Mouse (Mus musculus): ENCODE results near the gene Slc3a1.

Gene Slc3a1

GRCm38 (mm10) chr17:85037855-85038254 is 9.7 kb downstream of the Slc3a1 start:
- DNase-seq (ENCODE audit: low spot score) = no peak

GRCm38 (mm10) chr17:85038311-85038710 is 10.1 kb downstream of the Slc3a1 start:
- DNase-seq (ENCODE audit: low spot score) = no peak

- no peak for DNase-seq (ENCODE audit: low spot score)
These were observed 10.6 kb downstream of the Slc3a1 start for GRCm38 (mm10) chr17:85038761-85039160.

GRCm38 (mm10) chr17:85040913-85041312 is 12.7 kb downstream of the Slc3a1 start:
- DNase-seq (ENCODE audit: low spot score) = no peak

GRCm38 (mm10) chr17:85042419-85042818 is 14.2 kb downstream of the Slc3a1 start:
- DNase-seq (ENCODE audit: low spot score) = no peak

GRCm38 (mm10) chr17:85043404-85043816 is 15.2 kb downstream of the Slc3a1 start:
- no peak for DNase-seq (ENCODE audit: low spot score)

- DNase-seq (ENCODE audit: low spot score) = no peak
These were observed 16.3 kb downstream of the Slc3a1 start for GRCm38 (mm10) chr17:85044466-85044865.

GRCm38 (mm10) chr17:85045160-85045559 is 17.0 kb downstream of the Slc3a1 start:
- DNase-seq (ENCODE audit: low spot score) = no peak

GRCm38 (mm10) chr17:85048379-85048778 is 20.2 kb downstream of the Slc3a1 start:
- DNase-seq (ENCODE audit: low spot score) = no peak

GRCm38 (mm10) chr17:85058276-85058675 is 30.1 kb downstream of the Slc3a1 start:
- no peak for DNase-seq (ENCODE audit: low spot score)

- DNase-seq (ENCODE audit: low spot score) = no peak
These were observed 31.0 kb downstream of the Slc3a1 start for GRCm38 (mm10) chr17:85059136-85059535.

GRCm38 (mm10) chr17:85063560-85063959 is 35.4 kb downstream of the Slc3a1 start:
- no peak for DNase-seq (ENCODE audit: low spot score)

- DNase-seq (ENCODE audit: low spot score) = no peak
These were observed 39.2 kb downstream of the Slc3a1 start for GRCm38 (mm10) chr17:85067331-85067730.

- no peak for DNase-seq (ENCODE audit: low spot score)
These were observed 42.5 kb downstream of the Slc3a1 start for GRCm38 (mm10) chr17:85070658-85071057.

GRCm38 (mm10) chr17:85071088-85071775 is 43.1 kb downstream of the Slc3a1 start:
- no peak for DNase-seq (ENCODE audit: low spot score)

- no peak for DNase-seq (ENCODE audit: low spot score)
These were observed 44.2 kb downstream of the Slc3a1 start for GRCm38 (mm10) chr17:85072383-85072782.

- DNase-seq (ENCODE audit: low spot score) = no peak
These were observed 45.0 kb downstream of the Slc3a1 start for GRCm38 (mm10) chr17:85073214-85073613.

- no peak for DNase-seq (ENCODE audit: low spot score)
These were observed 45.9 kb downstream of the Slc3a1 start for GRCm38 (mm10) chr17:85074083-85074482.

GRCm38 (mm10) chr17:85079276-85079675 is 51.1 kb downstream of the Slc3a1 start:
- DNase-seq (ENCODE audit: low spot score) = no peak

- DNase-seq (ENCODE audit: low spot score) = no peak
These were observed 52.6 kb downstream of the Slc3a1 start for GRCm38 (mm10) chr17:85080781-85081180.

GRCm38 (mm10) chr17:85085335-85085734 is 57.2 kb downstream of the Slc3a1 start:
- DNase-seq (ENCODE audit: low spot score) = no peak

- DNase-seq (ENCODE audit: low spot score) = no peak
These were observed 58.3 kb downstream of the Slc3a1 start for GRCm38 (mm10) chr17:85086501-85086900.

- DNase-seq (ENCODE audit: low spot score) = no peak
These were observed 59.4 kb downstream of the Slc3a1 start for GRCm38 (mm10) chr17:85087591-85087990.

- no peak for DNase-seq (ENCODE audit: low spot score)
These were observed 60.2 kb downstream of the Slc3a1 start for GRCm38 (mm10) chr17:85088401-85088800.

Data from ovary, postnatal 10 days (tissue).